In genomic region chr4:59388447-59389030, GRCm38 (mm10) we compare ENCODE assay signal across 8 mouse cellular contexts. TPM values are rescaled to one million over a fixed set of nuclear protein-coding genes. Genes with fewer than 3 reads are reported as not detected.
DNase-seq lines count a peak whose midpoint lies in the region; ATAC-seq and TF ChIP-seq lines count a peak whose summit lies in the region.

No protein-coding gene starts in this region.

- H3K4me1 ChIP-seq in cortical plate, adult 2 months (ENCODE audit: control insufficient read depth, insufficient read depth, low read length), result peaks cover 9% of the 10 kb centered on the region; the same call in 1 of the 2 replicates
- peaks cover 16% of the 10 kb centered on the region for H3K4me1 ChIP-seq in limb, embryonic 13.5 days

- peak overlapping the region; percentile 51 for H3K27ac ChIP-seq in cortical plate, adult 2 months (ENCODE audit: insufficient read depth, low read length)
- no peak overlapping the region for H3K27ac ChIP-seq in limb, embryonic 13.5 days

- H3K4me2 ChIP-seq in limb, embryonic 13.5 days (replicated peaks), result peak overlapping the region; percentile 58

- no peak overlapping the region for H3K4me3 ChIP-seq in cortical plate, adult 2 months (ENCODE audit: insufficient read depth, low read length)
- H3K4me3 ChIP-seq in limb, embryonic 13.5 days, result peak overlapping the region; percentile 18

- ATAC-seq in limb, embryonic 13.5 days (ENCODE audit: low FRiP score, low read depth), result no peak

- WGBS in limb, embryonic 13.5 days, result 15% methylated on average over 13 of the region's 13 CpGs

- TF ChIP-seq CTCF in cortical plate, adult 2 months (IDR thresholded peaks at IDR 0.05; ENCODE audit: extremely low read depth, insufficient read depth, low read length), result no peak

- H3K36me3 ChIP-seq in limb, embryonic 13.5 days, result no peaks in the 10 kb centered on the region

- H3K9ac ChIP-seq in limb, embryonic 13.5 days, result no peak overlapping the region

- TF ChIP-seq POLR2A in cortical plate, adult 2 months (IDR thresholded peaks at IDR 0.05; ENCODE audit: extremely low read depth, insufficient read depth, low read length), result peak; percentile 44; the same call in 1 of the 2 replicates

- H3K27me3 ChIP-seq in limb, embryonic 13.5 days, result no peaks in the 10 kb centered on the region

- H3K9me3 ChIP-seq in limb, embryonic 13.5 days, result no peaks in the 10 kb centered on the region

- DNase-seq in cerebellum, postnatal 10 days, result peak; percentile 23 to 42
- DNase-seq in cerebellum, adult 11 months, result no peak
- DNase-seq in kidney, adult 18-20 months, result peak; percentile 41
- DNase-seq in natural killer cell, adult 2 months (ENCODE audit: low spot score in 2 of 2), result no peak
- no peak for DNase-seq in cerebellum, adult 11-12 months
- DNase-seq in cerebellum, postnatal 25 days, result no peak

RNA-seq across cellular contexts. Expression of gene Susd1, which starts 49.9 kb away (rescaled TPM):
- polyA plus RNA-seq in cortical plate, adult 2 months (2012; rRNA removed), result 11.8 and 12.8 TPM in 2 replicates
- polyA plus RNA-seq in limb, embryonic 13.5 days (2015; fragmentation: Nextera tagmentation; extraction: Ambion mirVana), result 1.8 and 2.1 TPM in 2 replicates

Comparison
In these comparisons a context has a peak if more than half of its experiments do, and no peak if none do; other contexts are left out.
1. DNase-seq: peak in cerebellum, postnatal 10 days (2 of 2) and kidney, adult 18-20 months (single experiment); none in cerebellum, adult 11 months (single experiment), natural killer cell, adult 2 months (0 of 2), cerebellum, adult 11-12 months (single experiment) and cerebellum, postnatal 25 days (0 of 2).